Mouse (Mus musculus) layer of hippocampus, adult 8-10 months (tissue): ENCODE measurements around the gene Aunip. TPM values are rescaled to one million over a fixed set of nuclear protein-coding genes. Genes with fewer than 3 reads are reported as not detected.

Experiments
- microRNA-seq, 2 experiments: library from miRNA; unstranded; fragments of <30 nt; microRNA quantifications; one replicate each; pipeline ENCODE4 v1.2.0; 2022
- total RNA-seq, 4 experiments: library from RNA; stranded (reverse); gene quantifications; 2 replicates each; pipeline ENCODE4 v1.2.4; 2022

Gene Aunip
- total RNA-seq, 4 experiments from 2014 or later, result 0.25 to 0.85 (median 0.33) TPM; not detected in 1

Small RNA genes within 50 kb of the gene (microRNA-seq; reads per million reads assigned to microRNA genes)
- gene Gm23634, result 1.3 to 1.8 reads per million in 2 experiments
- gene Mir6403, result 0 reads per million in 2 experiments

Other genes with a start within 250 kb of the Aunip start
- gene Pdik1l, start 223.1 kb upstream of the Aunip start, total RNA-seq, result 10 to 100 TPM; 14.1 to 20.7 (median 18.6) TPM
- not detected for gene Trim63, start 195.9 kb upstream of the Aunip start, total RNA-seq
- under 1 TPM in 1 of 4 experiments, not detected in 3; 0.49 TPM for gene Slc30a2, start 167.8 kb upstream of the Aunip start, total RNA-seq
- 10 to 100 TPM; 36.5 to 47.8 (median 42.9) TPM for gene Extl1, start 127.1 kb upstream of the Aunip start, total RNA-seq
- gene Pafah2, start 114.7 kb upstream of the Aunip start, total RNA-seq, result 10 to 100 TPM in 1 of 4 experiments, 1 to 10 TPM in 3; 5.5 to 10.5 (median 8.5) TPM
- 100 to 1,000 TPM; 367 to 422 (median 391) TPM for gene Stmn1, start 42.7 kb upstream of the Aunip start, total RNA-seq
- 10 to 100 TPM; 55.4 to 75.1 (median 63.4) TPM for gene Paqr7, start 14.3 kb upstream of the Aunip start, total RNA-seq
- 10 to 100 TPM; 65.9 to 74.2 (median 67.9) TPM for gene Mtfr1l, start 24.4 kb downstream of the Aunip start, total RNA-seq
- 10 to 100 TPM; 18.4 to 22.8 (median 21.2) TPM for gene Selenon, start 41.2 kb downstream of the Aunip start, total RNA-seq
- 10 to 100 TPM; 24.6 to 31.4 (median 28.1) TPM for gene Man1c1, start 193.3 kb downstream of the Aunip start, total RNA-seq